Mouse (Mus musculus): Measurements from ENCODE around the gene Tspan3. TPM values are rescaled to one million over a fixed set of nuclear protein-coding genes. Genes with fewer than 3 reads are reported as not detected.

Tspan3 gene
- polyA plus RNA-seq, 1 experiment from 2014 or later = 381 TPM

DNA sequence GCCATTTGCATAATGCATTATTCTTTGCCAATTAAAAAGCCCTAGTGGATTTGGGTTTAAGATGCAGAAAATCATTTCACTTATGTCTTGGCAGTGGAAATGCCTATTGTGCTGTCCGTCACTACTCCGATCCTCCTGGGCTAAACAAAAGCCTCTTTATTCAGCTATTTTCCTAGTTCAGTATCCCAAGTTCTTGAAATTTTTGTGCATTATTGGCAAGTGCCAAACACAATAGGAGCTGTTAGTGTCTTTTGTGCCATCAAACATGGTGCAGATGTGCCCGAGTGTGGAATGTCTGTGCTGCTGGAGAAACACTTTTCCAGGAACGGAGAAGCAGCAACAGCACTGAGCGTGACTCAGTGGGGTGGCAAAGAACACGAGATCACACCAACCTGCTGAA lies 2.4 kb upstream of the Tspan3 start:
- ATAC-seq (replicated peaks; ENCODE audit: insufficient number of reproducible peaks, low FRiP score, low TSS enrichment) = no peak
- Histone ChIP-seq H3K27me3 (ENCODE audit: control insufficient read depth, insufficient read depth, low read length) (no peaks in the 10 kb centered on the region), H3K4me1 (ENCODE audit: control insufficient read depth, insufficient read depth, low read length) (no peaks in the 10 kb centered on the region), H3K9ac (ENCODE audit: low read depth, low read length) (no peak overlapping the region), H3K36me3 (ENCODE audit: control insufficient read depth, insufficient read depth, low read length) (no peaks in the 10 kb centered on the region), H3K4me2 (no peak overlapping the region), H3K9me3 (replicated peaks; ENCODE audit: control insufficient read depth, low read length) (no peaks in the 10 kb centered on the region), H3K4me3 (ENCODE audit: low read depth, low read length) (no peak overlapping the region), H3K27ac (ENCODE audit: low read depth, low read length) (no peak overlapping the region)
- WGBS (ENCODE audit: insufficient replicate concordance) = 72% methylated on average over 6 of the region's 6 CpGs

DNA sequence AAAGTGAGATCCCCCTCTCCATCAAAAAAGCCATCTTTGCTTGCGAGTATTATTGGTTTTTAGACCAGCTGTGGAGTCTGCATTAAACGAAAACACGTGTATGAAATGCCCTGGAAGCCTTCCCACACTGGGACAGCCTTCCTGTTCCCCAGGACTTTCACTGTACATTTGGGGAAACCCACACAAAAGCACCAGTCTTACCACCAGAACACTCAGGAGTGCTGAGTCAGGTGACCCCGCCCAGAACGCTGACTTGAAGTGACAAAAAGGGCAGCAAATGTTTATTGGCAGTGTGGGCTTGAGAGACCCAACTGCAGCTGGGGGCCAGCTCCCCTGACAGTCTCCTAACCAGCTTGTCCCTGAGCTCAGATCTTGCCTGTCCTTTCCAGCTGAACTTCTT lies 884 bp upstream of the Tspan3 start:
- Histone ChIP-seq H3K4me1 (ENCODE audit: control insufficient read depth, insufficient read depth, low read length) (no peaks in the 10 kb centered on the region; the same call in 1 of the 2 replicates), H3K27ac (ENCODE audit: low read depth, low read length) (no peak overlapping the region), H3K9me3 (replicated peaks; ENCODE audit: control insufficient read depth, low read length) (no peaks in the 10 kb centered on the region), H3K4me3 (ENCODE audit: low read depth, low read length) (no peak overlapping the region), H3K4me2 (no peak overlapping the region), H3K36me3 (ENCODE audit: control insufficient read depth, insufficient read depth, low read length) (no peaks in the 10 kb centered on the region), H3K27me3 (ENCODE audit: control insufficient read depth, insufficient read depth, low read length) (no peaks in the 10 kb centered on the region), H3K9ac (ENCODE audit: low read depth, low read length) (no peak overlapping the region)
- no peak for ATAC-seq (replicated peaks; ENCODE audit: insufficient number of reproducible peaks, low FRiP score, low TSS enrichment)
- 55% methylated on average over 5 of the region's 5 CpGs for WGBS (ENCODE audit: insufficient replicate concordance)

DNA sequence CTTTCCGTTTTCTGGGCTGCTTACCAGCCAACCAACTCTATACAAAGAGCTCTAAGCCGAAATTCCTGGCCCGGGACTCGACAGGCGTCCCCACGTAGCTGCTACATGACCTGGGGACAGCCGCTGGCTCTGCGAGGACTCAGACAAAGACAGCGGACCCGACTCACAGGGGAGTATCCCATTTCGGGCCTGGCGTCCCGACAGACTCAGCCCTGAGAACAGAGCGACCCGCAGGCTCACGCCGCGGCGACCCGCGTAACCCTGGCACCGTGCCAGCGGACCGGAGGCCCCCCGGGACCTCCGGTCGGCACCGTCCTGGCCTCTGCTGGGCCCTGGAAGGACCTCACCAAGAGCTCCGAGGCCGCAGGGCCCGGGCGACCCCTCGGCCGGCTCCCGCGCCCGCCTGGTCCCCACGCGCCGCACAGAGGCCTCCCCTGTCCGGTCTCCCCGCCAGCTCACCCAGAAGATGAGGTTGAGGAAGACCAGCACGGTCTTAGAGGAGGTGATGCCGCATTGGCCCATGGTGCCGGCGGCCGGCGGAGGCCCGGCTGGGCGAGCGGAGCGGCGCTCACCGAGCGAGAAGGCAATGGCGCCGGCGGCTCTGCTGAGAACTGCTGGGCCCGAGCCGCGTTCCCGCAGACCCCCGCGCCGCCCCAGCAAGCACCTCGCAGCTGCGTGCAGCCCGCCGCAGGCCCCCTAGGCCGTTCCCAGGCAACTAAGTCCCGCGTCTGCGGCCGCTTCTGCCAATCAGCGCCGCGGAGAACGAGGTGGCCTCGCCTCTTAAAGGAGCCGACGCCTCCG lies 4.7 kb downstream of the Tspan3 start:
- peak overlapping the region; percentile 100 for H3K9ac ChIP-seq (ENCODE audit: low read depth, low read length)
- WGBS (ENCODE audit: insufficient replicate concordance) = under 1% methylated on average over 80 of the region's 82 CpGs
- H3K4me3 ChIP-seq (ENCODE audit: low read depth, low read length) = peak overlapping the region; percentile 97
- peaks cover 17% of the 10 kb centered on the region for H3K4me1 ChIP-seq (ENCODE audit: control insufficient read depth, insufficient read depth, low read length)
- H3K9me3 ChIP-seq (replicated peaks; ENCODE audit: control insufficient read depth, low read length) = no peaks in the 10 kb centered on the region
- peak overlapping the region; percentile 77 for H3K4me2 ChIP-seq
- no peaks in the 10 kb centered on the region for H3K36me3 ChIP-seq (ENCODE audit: control insufficient read depth, insufficient read depth, low read length)
- peak overlapping the region; percentile 94 for H3K27ac ChIP-seq (ENCODE audit: low read depth, low read length)
- ATAC-seq (replicated peaks; ENCODE audit: insufficient number of reproducible peaks, low FRiP score, low TSS enrichment) = peak; percentile 93
- H3K27me3 ChIP-seq (ENCODE audit: control insufficient read depth, insufficient read depth, low read length) = no peaks in the 10 kb centered on the region

DNA sequence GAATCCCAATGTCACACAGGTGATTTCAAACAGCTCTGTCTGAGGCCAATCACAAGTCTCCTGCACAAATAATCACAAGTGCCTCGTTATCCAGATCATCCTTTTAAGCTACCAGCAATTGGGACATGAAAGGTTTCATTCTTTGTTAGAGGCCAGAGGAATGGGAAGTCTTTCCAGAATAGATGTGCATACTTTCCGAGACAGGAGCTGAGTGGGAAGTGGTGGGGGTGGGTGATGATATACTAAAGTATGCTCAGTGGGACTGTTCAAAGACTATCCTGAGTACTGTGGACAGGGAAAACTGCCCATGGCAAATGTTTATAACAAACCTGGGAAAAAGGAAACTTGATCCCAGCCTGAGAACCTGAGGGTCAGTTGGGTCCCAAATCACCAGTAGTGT lies 5.8 kb downstream of the Tspan3 start:
- no peak for ATAC-seq (replicated peaks; ENCODE audit: insufficient number of reproducible peaks, low FRiP score, low TSS enrichment)
- 3% methylated on average over 2 of the region's 2 CpGs for WGBS (ENCODE audit: insufficient replicate concordance)
- Histone ChIP-seq H3K4me3 (ENCODE audit: low read depth, low read length) (peak overlapping the region; percentile 97), H3K27ac (ENCODE audit: low read depth, low read length) (no peak overlapping the region), H3K4me2 (peak overlapping the region; percentile 77), H3K9ac (ENCODE audit: low read depth, low read length) (peak overlapping the region; percentile 100; the same call in 1 of the 2 replicates), H3K27me3 (ENCODE audit: control insufficient read depth, insufficient read depth, low read length) (no peaks in the 10 kb centered on the region), H3K9me3 (replicated peaks; ENCODE audit: control insufficient read depth, low read length) (no peaks in the 10 kb centered on the region), H3K4me1 (ENCODE audit: control insufficient read depth, insufficient read depth, low read length) (peaks cover 17% of the 10 kb centered on the region), H3K36me3 (ENCODE audit: control insufficient read depth, insufficient read depth, low read length) (no peaks in the 10 kb centered on the region)

DNA sequence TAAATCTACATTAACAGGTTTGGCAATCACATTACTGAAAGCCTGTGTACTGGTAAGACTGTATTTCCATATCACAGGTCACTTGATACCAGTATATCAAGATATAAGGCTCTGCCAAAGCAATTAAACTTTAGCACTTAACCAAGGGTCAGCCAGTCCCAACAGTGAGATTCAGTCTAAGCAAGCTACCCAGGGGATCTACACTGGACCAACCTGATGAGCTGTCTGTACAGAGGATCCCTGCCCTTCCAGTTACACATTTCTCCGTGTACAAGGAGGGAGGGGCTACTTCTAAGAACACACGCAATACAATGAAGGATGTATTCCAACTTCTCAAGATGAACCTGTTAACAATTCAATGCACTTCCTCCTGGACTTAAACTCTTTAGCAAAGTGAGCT lies 7.2 kb downstream of the Tspan3 start:
- 71% methylated on average over 2 of the region's 2 CpGs for WGBS (ENCODE audit: insufficient replicate concordance)
- Histone ChIP-seq H3K9me3 (replicated peaks; ENCODE audit: control insufficient read depth, low read length) (no peaks in the 10 kb centered on the region), H3K36me3 (ENCODE audit: control insufficient read depth, insufficient read depth, low read length) (no peaks in the 10 kb centered on the region), H3K4me3 (ENCODE audit: low read depth, low read length) (no peak overlapping the region), H3K27ac (ENCODE audit: low read depth, low read length) (no peak overlapping the region), H3K27me3 (ENCODE audit: control insufficient read depth, insufficient read depth, low read length) (no peaks in the 10 kb centered on the region), H3K4me2 (no peak overlapping the region), H3K9ac (ENCODE audit: low read depth, low read length) (no peak overlapping the region), H3K4me1 (ENCODE audit: control insufficient read depth, insufficient read depth, low read length) (peaks cover 22% of the 10 kb centered on the region)
- no peak for ATAC-seq (replicated peaks; ENCODE audit: insufficient number of reproducible peaks, low FRiP score, low TSS enrichment)

DNA sequence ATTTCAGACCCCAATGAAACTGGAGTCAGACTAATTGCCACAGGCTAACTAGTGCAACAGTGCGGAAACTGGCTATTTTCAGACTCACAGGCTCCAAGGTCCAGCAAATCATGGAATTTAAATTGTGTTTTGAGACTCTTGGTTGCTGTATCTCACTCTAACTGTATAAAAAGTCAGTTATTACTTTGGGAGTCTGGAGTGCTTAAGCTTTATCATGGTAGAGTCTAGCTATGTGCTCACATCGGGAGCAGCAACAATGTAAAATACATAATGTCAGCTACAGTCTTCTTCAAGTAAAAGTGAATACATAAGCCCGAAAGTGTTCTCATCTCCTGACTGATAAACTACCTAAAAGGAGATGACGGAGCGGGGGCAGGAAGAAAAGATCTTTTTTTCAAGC lies 10.7 kb downstream of the Tspan3 start:
- no peak overlapping the region for H3K9ac ChIP-seq (ENCODE audit: low read depth, low read length)
- no peak overlapping the region for H3K4me2 ChIP-seq
- H3K36me3 ChIP-seq (ENCODE audit: control insufficient read depth, insufficient read depth, low read length) = no peaks in the 10 kb centered on the region
- ATAC-seq (replicated peaks; ENCODE audit: insufficient number of reproducible peaks, low FRiP score, low TSS enrichment) = no peak
- H3K4me1 ChIP-seq (ENCODE audit: control insufficient read depth, insufficient read depth, low read length) = peaks cover 35% of the 10 kb centered on the region
- H3K27ac ChIP-seq (ENCODE audit: low read depth, low read length) = no peak overlapping the region
- WGBS (ENCODE audit: insufficient replicate concordance) = 84% methylated on average over 5 of the region's 5 CpGs
- H3K9me3 ChIP-seq (replicated peaks; ENCODE audit: control insufficient read depth, low read length) = no peaks in the 10 kb centered on the region
- no peak overlapping the region for H3K4me3 ChIP-seq (ENCODE audit: low read depth, low read length)
- H3K27me3 ChIP-seq (ENCODE audit: control insufficient read depth, insufficient read depth, low read length) = no peaks in the 10 kb centered on the region

DNA sequence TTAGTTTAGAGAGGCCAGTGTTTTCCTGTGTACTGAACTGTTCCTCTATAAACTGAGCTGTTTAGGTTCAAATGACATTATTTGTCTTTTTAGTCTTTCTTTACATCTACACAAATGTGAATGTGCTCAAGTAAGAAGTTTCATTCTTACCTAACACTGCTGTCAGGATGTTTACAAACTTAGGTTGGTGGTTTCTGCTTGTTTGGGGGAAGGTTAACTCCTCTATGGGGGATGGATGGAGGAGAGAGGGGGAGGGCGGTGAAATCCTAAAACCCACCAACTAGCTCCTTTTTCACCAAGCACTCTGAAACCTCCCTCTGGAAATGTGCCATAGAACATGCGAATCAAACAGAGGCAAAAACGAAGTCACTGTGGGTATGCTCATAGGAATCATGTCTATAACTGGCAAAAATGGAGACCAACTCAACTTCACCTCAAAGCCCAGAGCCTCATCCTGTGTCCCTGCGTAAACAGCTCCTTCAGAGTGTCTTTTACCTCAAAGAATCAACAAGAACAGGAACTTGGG lies 12.7 kb downstream of the Tspan3 start:
- peak overlapping the region; percentile 74 for H3K27ac ChIP-seq (ENCODE audit: low read depth, low read length)
- no peaks in the 10 kb centered on the region for H3K36me3 ChIP-seq (ENCODE audit: control insufficient read depth, insufficient read depth, low read length)
- H3K4me1 ChIP-seq (ENCODE audit: control insufficient read depth, insufficient read depth, low read length) = peaks cover 28% of the 10 kb centered on the region
- no peak overlapping the region for H3K4me3 ChIP-seq (ENCODE audit: low read depth, low read length)
- ATAC-seq (replicated peaks; ENCODE audit: insufficient number of reproducible peaks, low FRiP score, low TSS enrichment) = no peak
- H3K27me3 ChIP-seq (ENCODE audit: control insufficient read depth, insufficient read depth, low read length) = no peaks in the 10 kb centered on the region
- WGBS (ENCODE audit: insufficient replicate concordance) = 74% methylated on average over 4 of the region's 4 CpGs
- no peak overlapping the region for H3K9ac ChIP-seq (ENCODE audit: low read depth, low read length)
- no peaks in the 10 kb centered on the region for H3K9me3 ChIP-seq (replicated peaks; ENCODE audit: control insufficient read depth, low read length)
- H3K4me2 ChIP-seq = peak overlapping the region; percentile 18; the same call in 1 of the 2 replicates

DNA sequence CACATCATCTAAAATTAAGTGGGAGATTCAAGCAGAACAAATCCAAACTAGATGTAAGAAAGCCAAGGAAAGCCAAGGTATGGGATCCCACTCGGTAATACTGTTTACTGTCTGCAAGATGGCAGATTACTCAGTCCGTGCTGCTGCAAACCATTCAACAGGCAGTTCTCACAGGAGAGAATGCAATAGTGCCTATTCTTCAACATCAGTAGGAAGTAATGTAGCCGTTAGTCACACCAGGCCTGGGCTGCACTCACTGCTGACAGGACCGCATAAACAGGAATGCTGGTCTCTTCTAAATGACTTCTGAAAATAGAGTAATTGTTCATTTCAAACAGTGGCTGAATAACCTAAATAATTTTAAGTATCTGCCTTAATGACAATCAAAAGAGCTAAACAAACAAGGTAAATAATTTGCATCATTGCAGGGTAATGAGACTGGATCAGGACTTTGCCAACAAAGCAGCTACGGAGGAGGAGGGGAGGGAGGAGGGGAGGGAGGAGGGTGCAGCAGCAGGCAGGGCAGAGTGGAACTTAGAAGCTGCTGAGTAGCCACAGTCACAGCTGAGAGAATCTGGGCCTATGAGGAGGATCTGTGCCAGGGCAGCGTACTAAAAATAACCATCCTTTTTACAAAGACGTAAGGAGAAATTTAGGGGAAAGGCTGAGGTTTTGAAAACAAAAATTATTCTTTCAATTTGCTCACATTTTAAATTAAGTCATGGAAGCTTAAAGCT lies 13.4 kb downstream of the Tspan3 start:
- Histone ChIP-seq H3K36me3 (ENCODE audit: control insufficient read depth, insufficient read depth, low read length) (no peaks in the 10 kb centered on the region), H3K4me2 (peak overlapping the region; percentile 18), H3K9ac (ENCODE audit: low read depth, low read length) (no peak overlapping the region), H3K27me3 (ENCODE audit: control insufficient read depth, insufficient read depth, low read length) (no peaks in the 10 kb centered on the region), H3K27ac (ENCODE audit: low read depth, low read length) (peak overlapping the region; percentile 74), H3K9me3 (replicated peaks; ENCODE audit: control insufficient read depth, low read length) (no peaks in the 10 kb centered on the region), H3K4me3 (ENCODE audit: low read depth, low read length) (no peak overlapping the region), H3K4me1 (ENCODE audit: control insufficient read depth, insufficient read depth, low read length) (peaks cover 28% of the 10 kb centered on the region)
- ATAC-seq (replicated peaks; ENCODE audit: insufficient number of reproducible peaks, low FRiP score, low TSS enrichment) = no peak
- WGBS (ENCODE audit: insufficient replicate concordance) = 42% methylated on average over 7 of the region's 7 CpGs

Measured in heart, embryonic 11.5 days (tissue).